Comparison of ENCODE assay signal across 8 mouse cellular contexts in genomic region chr9:56505083-56505792, GRCm38 (mm10).
DNase-seq lines count a peak whose midpoint lies in the region; ATAC-seq and TF ChIP-seq lines count a peak whose summit lies in the region.

No protein-coding gene starts in this region.

- intact Hi-C loops in heart, adult 2 months (cut with DNase I), result loop anchor here (5.0 kb wide), 1 partner anchor 183 kb away; no protein-coding TSS in a partner anchor

- DNase-seq in testis, postnatal 10 days (ENCODE audit: low spot score), result no peak
- DNase-seq in heart, adult 2 months, result peak; percentile 71 to 78
- DNase-seq in kidney, adult 11 months, result peak; percentile 76
- peak; percentile 91 for DNase-seq in lung, postnatal 0 days (ENCODE audit: low spot score)
- no peak for DNase-seq in stomach, postnatal 0 days (ENCODE audit: low spot score)
- no peak for DNase-seq in left cerebral cortex, adult 11 months (ENCODE audit: low spot score)

- no peak for TF ChIP-seq CTCF in testis, adult 2 months (IDR thresholded peaks at IDR 0.05; ENCODE audit: control insufficient read depth, insufficient read depth, insufficient replicate concordance, low read depth, low read length)
- no peak for TF ChIP-seq CTCF in heart, adult 2 months (IDR thresholded peaks at IDR 0.05)
- no peak for TF ChIP-seq CTCF in lung, postnatal 0 days (IDR thresholded peaks at IDR 0.05)
- TF ChIP-seq CTCF in stomach, postnatal 0 days (IDR thresholded peaks at IDR 0.05; ENCODE audit: low read depth), result 0 out of 2 replicates have a peak, but pooled peaks have one; percentile 3

- no peaks in the 10 kb centered on the region for H3K79me2 ChIP-seq in heart, adult 2 months (replicated peaks; ENCODE audit: control insufficient read depth, insufficient read depth, low read length)

- TF ChIP-seq EP300 in heart, adult 2 months (IDR thresholded peaks at IDR 0.05; ENCODE audit: insufficient read depth, low read depth, low read length), result peak; percentile 95
- TF ChIP-seq EP300 in lung, postnatal 0 days (IDR thresholded peaks at IDR 0.05), result peak; percentile 91
- TF ChIP-seq EP300 in stomach, postnatal 0 days (optimal IDR thresholded peaks at IDR 0.05), result no peak

- H3K36me3 ChIP-seq in testis, adult 2 months (ENCODE audit: control insufficient read depth, insufficient read depth, low read length), result no peaks in the 10 kb centered on the region
- H3K36me3 ChIP-seq in heart, adult 2 months (ENCODE audit: control insufficient read depth, insufficient read depth, low read length), result peaks cover 12% of the 10 kb centered on the region
- no peaks in the 10 kb centered on the region for H3K36me3 ChIP-seq in lung, postnatal 0 days (ENCODE audit: insufficient read depth, low read length)
- no peaks in the 10 kb centered on the region for H3K36me3 ChIP-seq in stomach, postnatal 0 days (ENCODE audit: control insufficient read depth, insufficient read depth, low read length)

- peak; percentile 58 for ATAC-seq in lung, postnatal 0 days
- peak; percentile 52; the same call in 1 of the 2 replicates for ATAC-seq in stomach, postnatal 0 days (ENCODE audit: low FRiP score, low TSS enrichment)
- ATAC-seq in frontal cortex, adult (ENCODE audit: low TSS enrichment), result no peak

- H3K27ac ChIP-seq in testis, adult 2 months (ENCODE audit: control insufficient read depth, insufficient read depth, low read depth, low read length), result peak overlapping the region; percentile 50
- peak overlapping the region; percentile 92 for H3K27ac ChIP-seq in heart, adult 2 months
- H3K27ac ChIP-seq in lung, postnatal 0 days (ENCODE audit: low read length), result peak overlapping the region; percentile 95
- peak overlapping the region; percentile 97 for H3K27ac ChIP-seq in stomach, postnatal 0 days (replicated peaks)

- no peaks in the 10 kb centered on the region for H3K27me3 ChIP-seq in testis, adult 2 months (ENCODE audit: control insufficient read depth, insufficient read depth, low read length)
- no peaks in the 10 kb centered on the region for H3K27me3 ChIP-seq in heart, adult 2 months (ENCODE audit: control insufficient read depth, insufficient read depth, low read length)
- no peaks in the 10 kb centered on the region for H3K27me3 ChIP-seq in lung, postnatal 0 days (replicated peaks; ENCODE audit: insufficient read depth, low read length)
- no peaks in the 10 kb centered on the region for H3K27me3 ChIP-seq in stomach, postnatal 0 days (ENCODE audit: control insufficient read depth, insufficient read depth, low read length)

- no peak overlapping the region for H3K9ac ChIP-seq in heart, adult 2 months (ENCODE audit: low read depth, low read length)
- no peak overlapping the region for H3K9ac ChIP-seq in lung, postnatal 0 days (replicated peaks; ENCODE audit: low read depth)
- no peak overlapping the region for H3K9ac ChIP-seq in stomach, postnatal 0 days (ENCODE audit: low read length)

- no peak overlapping the region for H3K4me3 ChIP-seq in testis, adult 2 months (ENCODE audit: control insufficient read depth, low read depth, low read length)
- H3K4me3 ChIP-seq in heart, adult 2 months, result peak overlapping the region; percentile 48
- H3K4me3 ChIP-seq in lung, postnatal 0 days (ENCODE audit: low read depth, low read length), result no peak overlapping the region
- H3K4me3 ChIP-seq in stomach, postnatal 0 days (ENCODE audit: low read depth, low read length), result no peak overlapping the region

- H3K9me3 ChIP-seq in lung, postnatal 0 days (ENCODE audit: low read length), result no peaks in the 10 kb centered on the region
- no peaks in the 10 kb centered on the region for H3K9me3 ChIP-seq in stomach, postnatal 0 days (ENCODE audit: control insufficient read depth, low read length)

- peaks cover 5% of the 10 kb centered on the region for H3K4me1 ChIP-seq in testis, adult 2 months (ENCODE audit: control insufficient read depth, insufficient read depth, low read length)
- H3K4me1 ChIP-seq in heart, adult 2 months (ENCODE audit: control insufficient read depth, insufficient read depth, low read length), result peaks cover 39% of the 10 kb centered on the region
- H3K4me1 ChIP-seq in lung, postnatal 0 days (ENCODE audit: insufficient read depth, low read depth, low read length), result peaks cover 43% of the 10 kb centered on the region
- peaks cover 7% of the 10 kb centered on the region for H3K4me1 ChIP-seq in stomach, postnatal 0 days (replicated peaks; ENCODE audit: control insufficient read depth, insufficient read depth)

- 30% methylated on average over 9 of the region's 9 CpGs for WGBS in heart, adult 2 months
- WGBS in lung, postnatal 0 days, result 27% methylated on average over 9 of the region's 9 CpGs
- WGBS in stomach, postnatal 0 days, result 54% methylated on average over 9 of the region's 9 CpGs

- H3K4me2 ChIP-seq in lung, postnatal 0 days (replicated peaks; ENCODE audit: low read depth, low read length), result peak overlapping the region; percentile 90
- peak overlapping the region; percentile 85 for H3K4me2 ChIP-seq in stomach, postnatal 0 days (replicated peaks; ENCODE audit: low read depth)

- no peak for TF ChIP-seq POLR2A in testis, adult 2 months (IDR thresholded peaks at IDR 0.05; ENCODE audit: control insufficient read depth, low read depth, low read length)
- peak; percentile 50; the same call in 1 of the 2 replicates for TF ChIP-seq POLR2A in heart, adult 2 months (IDR thresholded peaks at IDR 0.05; ENCODE audit: insufficient read depth, low read depth, low read length)

Comparison
In these comparisons a context has a peak if more than half of its experiments do, and no peak if none do; other contexts are left out.
1. DNase-seq: peak in heart, adult 2 months (2 of 2), kidney, adult 11 months (single experiment) and lung, postnatal 0 days (single experiment); none in testis, postnatal 10 days (single experiment), stomach, postnatal 0 days (single experiment) and left cerebral cortex, adult 11 months (single experiment).
2. Peak in every context shown above with its lines, with median percentiles within 50 percentile points of each other: H3K27ac ChIP-seq.